27 mouse cellular contexts compared by ENCODE assay signal in genomic region chr9:62132005-62132782, GRCm38 (mm10). TPM values are rescaled to one million over a fixed set of nuclear protein-coding genes. Genes with fewer than 3 reads are reported as not detected.
DNase-seq lines count a peak whose midpoint lies in the region; ATAC-seq lines count a peak whose summit lies in the region.
"Had no signal": no experiment of that assay in that cellular context is flagged by ENCODE, and none has a peak within 500 bp of the region (broad histone marks: within the 10 kb centered on the region; RNA-seq: fewer than 3 reads in every experiment).

No protein-coding gene starts in this region.

- H3K27me3 ChIP-seq in embryonic facial prominence, embryonic 11.5 days (ENCODE audit: control insufficient read depth, insufficient read depth, low read length) = no peaks in the 10 kb centered on the region
- H3K27me3 ChIP-seq in embryonic facial prominence, embryonic 10.5 days (replicated peaks; ENCODE audit: low read depth, poor library complexity, severe bottlenecking) = 0 out of 2 replicates have a peak, but pooled peaks cover under 1% of the 10 kb centered on the region
- H3K27me3 ChIP-seq in limb, embryonic 13.5 days = 0 out of 2 replicates have a peak, but pooled peaks cover 2% of the 10 kb centered on the region
- H3K27me3 ChIP-seq in forebrain, embryonic 16.5 days (replicated peaks; ENCODE audit: control insufficient read depth, insufficient read depth, low read length) = no peaks in the 10 kb centered on the region
- H3K27me3 ChIP-seq: kidney, embryonic 15.5 days; liver, embryonic 13.5 days; midbrain, embryonic 13.5 days had no signal

- peak; percentile 31 for DNase-seq in embryonic facial prominence, embryonic 11.5 days (ENCODE audit: low spot score)
- no peak for DNase-seq in embryonic facial prominence, embryonic 10.5 days (ENCODE audit: low spot score)
- peak; percentile 37 for DNase-seq in right cerebral cortex, adult 18-20 months
- no peak for DNase-seq in right cerebral cortex, postnatal 10 days (ENCODE audit: low spot score in 2 of 2)
- DNase-seq in gastrocnemius, adult 18-20 months (ENCODE audit: low spot score) = no peak
- no peak for DNase-seq in lung, postnatal 36 days
- DNase-seq: adrenal gland, adult 8-10 months; cerebellum, adult 11 months; cerebellum, adult 9-10 months; embryo, embryonic 11 days; kidney, adult 18-20 months; kidney, postnatal 25 days; liver, embryonic 13.5 days; lung, adult 18-20 months; retina, postnatal 1 day; spleen, adult 18-20 months; thymus, adult 2 months; thymus, postnatal 36 days had no signal

- no peaks in the 10 kb centered on the region for H3K4me1 ChIP-seq in embryonic facial prominence, embryonic 11.5 days (ENCODE audit: control insufficient read depth, insufficient read depth, low read length)
- H3K4me1 ChIP-seq in embryonic facial prominence, embryonic 10.5 days = peaks cover 10% of the 10 kb centered on the region
- peaks cover 18% of the 10 kb centered on the region for H3K4me1 ChIP-seq in limb, embryonic 13.5 days
- H3K4me1 ChIP-seq in forebrain, embryonic 16.5 days (replicated peaks; ENCODE audit: control insufficient read depth, insufficient read depth, low read length) = peaks cover 1% of the 10 kb centered on the region; the same call in 1 of the 2 replicates
- H3K4me1 ChIP-seq: liver, embryonic 13.5 days had no signal

- no peak overlapping the region for H3K4me2 ChIP-seq in embryonic facial prominence, embryonic 11.5 days (ENCODE audit: low read depth, low read length)
- no peak overlapping the region for H3K4me2 ChIP-seq in limb, embryonic 13.5 days (replicated peaks)
- H3K4me2 ChIP-seq in forebrain, embryonic 16.5 days (ENCODE audit: low read length) = no peak overlapping the region
- H3K4me2 ChIP-seq: kidney, embryonic 15.5 days; liver, embryonic 13.5 days; midbrain, embryonic 13.5 days had no signal

- no peaks in the 10 kb centered on the region for H3K36me3 ChIP-seq in embryonic facial prominence, embryonic 11.5 days (replicated peaks; ENCODE audit: control insufficient read depth, insufficient read depth, low read depth, low read length)
- no peaks in the 10 kb centered on the region for H3K36me3 ChIP-seq in embryonic facial prominence, embryonic 10.5 days (replicated peaks)
- H3K36me3 ChIP-seq in limb, embryonic 13.5 days = no peaks in the 10 kb centered on the region
- H3K36me3 ChIP-seq in forebrain, embryonic 16.5 days (ENCODE audit: control insufficient read depth, insufficient read depth) = no peaks in the 10 kb centered on the region
- H3K36me3 ChIP-seq: kidney, embryonic 15.5 days; liver, embryonic 13.5 days; midbrain, embryonic 13.5 days had no signal

- no peak overlapping the region for H3K27ac ChIP-seq in embryonic facial prominence, embryonic 11.5 days (replicated peaks; ENCODE audit: low read depth, low read length)
- no peak overlapping the region for H3K27ac ChIP-seq in embryonic facial prominence, embryonic 10.5 days (replicated peaks)
- H3K27ac ChIP-seq in limb, embryonic 13.5 days = peak overlapping the region; percentile 35; the same call in 1 of the 2 replicates
- H3K27ac ChIP-seq in forebrain, embryonic 16.5 days (ENCODE audit: low read length) = no peak overlapping the region
- H3K27ac ChIP-seq: kidney, embryonic 15.5 days; liver, embryonic 13.5 days; macrophage; midbrain, embryonic 13.5 days; stomach, postnatal 0 days had no signal

- H3K4me3 ChIP-seq in embryonic facial prominence, embryonic 11.5 days (ENCODE audit: low read depth, low read length) = no peak overlapping the region
- no peak overlapping the region for H3K4me3 ChIP-seq in embryonic facial prominence, embryonic 10.5 days
- no peak overlapping the region for H3K4me3 ChIP-seq in limb, embryonic 13.5 days
- no peak overlapping the region for H3K4me3 ChIP-seq in forebrain, embryonic 16.5 days (replicated peaks; ENCODE audit: low read length)
- H3K4me3 ChIP-seq: erythroblast, embryonic 14.5 days; kidney, embryonic 15.5 days; liver, embryonic 13.5 days; midbrain, embryonic 13.5 days had no signal

- no peak overlapping the region for H3K9ac ChIP-seq in embryonic facial prominence, embryonic 11.5 days (replicated peaks; ENCODE audit: low read length)
- H3K9ac ChIP-seq in limb, embryonic 13.5 days = no peak overlapping the region
- no peak overlapping the region for H3K9ac ChIP-seq in forebrain, embryonic 16.5 days (replicated peaks; ENCODE audit: low read depth, low read length)
- H3K9ac ChIP-seq: kidney, embryonic 15.5 days; liver, embryonic 13.5 days; midbrain, embryonic 13.5 days had no signal

- no peak for ATAC-seq in embryonic facial prominence, embryonic 11.5 days (replicated peaks; ENCODE audit: insufficient number of reproducible peaks, low FRiP score, low TSS enrichment, low read depth)
- ATAC-seq in limb, embryonic 13.5 days (ENCODE audit: low FRiP score, low read depth) = peak; percentile 61; the same call in 1 of the 2 replicates
- ATAC-seq in forebrain, embryonic 16.5 days = no peak
- ATAC-seq: hindbrain, embryonic 16.5 days; lung, postnatal 0 days; midbrain, embryonic 13.5 days had no signal

- H3K9me3 ChIP-seq in embryonic facial prominence, embryonic 11.5 days (replicated peaks; ENCODE audit: control insufficient read depth, low read length) = no peaks in the 10 kb centered on the region
- H3K9me3 ChIP-seq in embryonic facial prominence, embryonic 10.5 days = no peaks in the 10 kb centered on the region
- no peaks in the 10 kb centered on the region for H3K9me3 ChIP-seq in limb, embryonic 13.5 days
- H3K9me3 ChIP-seq in forebrain, embryonic 16.5 days (ENCODE audit: control insufficient read depth, low read length) = no peaks in the 10 kb centered on the region
- H3K9me3 ChIP-seq: kidney, embryonic 15.5 days; liver, embryonic 13.5 days; midbrain, embryonic 13.5 days had no signal

- 48% methylated on average over 4 of the region's 4 CpGs for WGBS in embryonic facial prominence, embryonic 11.5 days
- 64% methylated on average over 4 of the region's 4 CpGs for WGBS in embryonic facial prominence, embryonic 10.5 days
- WGBS in limb, embryonic 13.5 days = 30% methylated on average over 4 of the region's 4 CpGs
- 71% methylated on average over 4 of the region's 4 CpGs for WGBS in forebrain, embryonic 16.5 days

RNA-seq across cellular contexts. Expression of gene Glce, which starts 9.7 kb away (rescaled TPM):
- 31.7 and 33.3 TPM in 2 replicates for polyA plus RNA-seq in embryonic facial prominence, embryonic 11.5 days (2014; fragmentation: Nextera tagmentation; extraction: Ambion mirVana)
- 26.6 and 26.8 TPM in 2 replicates for polyA plus RNA-seq in embryonic facial prominence, embryonic 10.5 days (2016; fragmentation: Nextera tagmentation; extraction: Ambion mirVana)
- polyA plus RNA-seq in limb, embryonic 13.5 days (2015; fragmentation: Nextera tagmentation; extraction: Ambion mirVana) = 27.6 and 32.4 TPM in 2 replicates
- total RNA-seq in gastrocnemius, adult 18-20 months (2021) = 1 to 10 TPM; 5.8 TPM
- polyA plus RNA-seq in forebrain, embryonic 16.5 days (2015; fragmentation: Nextera tagmentation; extraction: Ambion mirVana) = 22.7 and 22.9 TPM in 2 replicates

Comparison
In these comparisons a context has a peak if more than half of its experiments do, and no peak if none do; other contexts are left out.
1. DNase-seq: peak in embryonic facial prominence, embryonic 11.5 days (single experiment) and right cerebral cortex, adult 18-20 months (single experiment); none in embryonic facial prominence, embryonic 10.5 days (single experiment), right cerebral cortex, postnatal 10 days (0 of 2), gastrocnemius, adult 18-20 months (single experiment) and lung, postnatal 36 days (single experiment).